22 mouse cellular contexts compared by ENCODE assay signal in the genomic region with DNA sequence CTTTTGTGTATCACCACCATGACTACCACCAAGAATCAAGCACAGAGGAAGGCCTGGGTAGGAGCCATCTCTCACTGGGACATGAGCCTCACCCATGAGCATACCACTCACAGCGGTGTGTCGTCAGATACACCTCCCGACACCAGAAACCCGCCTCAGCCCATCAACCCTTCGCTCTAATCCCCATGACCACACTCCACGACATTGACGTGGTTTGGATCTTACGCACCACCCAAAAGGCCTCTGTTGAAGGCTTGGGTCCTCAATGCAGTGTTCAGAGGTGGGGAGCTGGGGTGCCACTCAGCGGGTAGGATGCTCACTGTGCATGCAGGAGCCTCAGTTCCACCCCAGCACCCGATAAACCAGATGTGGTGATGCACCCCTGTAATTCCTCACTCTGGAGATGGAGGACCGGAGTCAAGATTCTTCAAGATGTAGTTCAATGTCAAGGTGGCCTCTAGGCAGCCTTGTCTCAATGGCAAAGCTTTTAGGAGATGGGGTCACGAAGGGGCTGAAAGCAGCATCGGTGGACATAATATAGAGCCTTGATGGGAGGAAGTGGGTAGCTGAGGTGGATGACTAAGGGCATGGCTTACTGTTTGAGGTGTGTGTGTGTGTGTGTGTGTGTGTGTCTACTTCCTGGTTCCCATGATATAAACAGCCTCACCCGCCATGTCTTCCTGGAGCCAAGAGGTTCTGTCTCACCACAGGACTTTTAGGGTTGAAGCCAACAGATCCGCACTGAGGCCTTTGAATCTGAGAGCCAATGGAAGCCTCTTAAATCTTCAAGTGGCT. TPM values are rescaled to one million over a fixed set of nuclear protein-coding genes. Genes with fewer than 3 reads are reported as not detected.
DNase-seq lines count a peak whose midpoint lies in the region; ATAC-seq lines count a peak whose summit lies in the region.
"Had no signal": no experiment of that assay in that cellular context is flagged by ENCODE, and none has a peak within 500 bp of the region (broad histone marks: within the 10 kb centered on the region; RNA-seq: fewer than 3 reads in every experiment).

No protein-coding gene starts in this region.

- ATAC-seq in midbrain, embryonic 11.5 days (ENCODE audit: low FRiP score), result no peak
- no peak for ATAC-seq in midbrain, embryonic 13.5 days
- ATAC-seq in hindbrain, embryonic 13.5 days (ENCODE audit: low FRiP score), result no peak
- ATAC-seq: liver, embryonic 12.5 days; midbrain, embryonic 16.5 days had no signal

- no peak overlapping the region for H3K27ac ChIP-seq in midbrain, embryonic 11.5 days (ENCODE audit: low read depth, low read length)
- H3K27ac ChIP-seq in midbrain, embryonic 13.5 days, result no peak overlapping the region
- H3K27ac ChIP-seq in hindbrain, embryonic 13.5 days, result no peak overlapping the region
- H3K27ac ChIP-seq: hindbrain, embryonic 10.5 days; liver, embryonic 12.5 days; neural tube, embryonic 12.5 days had no signal

- WGBS in midbrain, embryonic 11.5 days, result 94% methylated on average over 15 of the region's 15 CpGs
- 93% methylated on average over 15 of the region's 15 CpGs for WGBS in midbrain, embryonic 13.5 days
- WGBS in hindbrain, embryonic 13.5 days, result 97% methylated on average over 15 of the region's 15 CpGs

- no peak overlapping the region for H3K4me3 ChIP-seq in midbrain, embryonic 11.5 days (ENCODE audit: low read depth, low read length)
- H3K4me3 ChIP-seq in midbrain, embryonic 13.5 days (replicated peaks), result no peak overlapping the region
- no peak overlapping the region for H3K4me3 ChIP-seq in hindbrain, embryonic 13.5 days
- H3K4me3 ChIP-seq: erythroblast, embryonic 14.5 days; heart, embryonic 13.5 days; hindbrain, embryonic 10.5 days; layer of hippocampus, adult 2 months; liver, embryonic 12.5 days; neural tube, embryonic 12.5 days had no signal

- H3K27me3 ChIP-seq in midbrain, embryonic 11.5 days (ENCODE audit: control insufficient read depth, insufficient read depth, low read length), result no peaks in the 10 kb centered on the region
- H3K27me3 ChIP-seq in midbrain, embryonic 13.5 days, result no peaks in the 10 kb centered on the region
- H3K27me3 ChIP-seq in hindbrain, embryonic 13.5 days, result peaks cover 9% of the 10 kb centered on the region; the same call in 1 of the 2 replicates
- H3K27me3 ChIP-seq: neural tube, embryonic 12.5 days had no signal

- H3K36me3 ChIP-seq in midbrain, embryonic 11.5 days (ENCODE audit: control insufficient read depth, insufficient read depth, low read length), result no peaks in the 10 kb centered on the region
- H3K36me3 ChIP-seq in midbrain, embryonic 13.5 days, result no peaks in the 10 kb centered on the region
- H3K36me3 ChIP-seq in hindbrain, embryonic 13.5 days, result no peaks in the 10 kb centered on the region
- H3K36me3 ChIP-seq: heart, embryonic 13.5 days; hindbrain, embryonic 10.5 days; liver, embryonic 12.5 days; neural tube, embryonic 12.5 days had no signal

- no peaks in the 10 kb centered on the region for H3K4me1 ChIP-seq in midbrain, embryonic 11.5 days (ENCODE audit: control insufficient read depth, insufficient read depth, low read length)
- no peaks in the 10 kb centered on the region for H3K4me1 ChIP-seq in midbrain, embryonic 13.5 days (replicated peaks)
- no peaks in the 10 kb centered on the region for H3K4me1 ChIP-seq in hindbrain, embryonic 13.5 days (replicated peaks)
- H3K4me1 ChIP-seq: neural tube, embryonic 12.5 days had no signal

- peak; percentile 71 for DNase-seq in midbrain, embryonic 11.5 days (ENCODE audit: low spot score, missing footprints)
- DNase-seq in CD4-positive, CD25-positive, alpha-beta regulatory T cell, adult 2 months (ENCODE audit: low read depth, low spot score), result peak; percentile 71
- peak; percentile 85 for DNase-seq in T-cell, adult 2 months (ENCODE audit: low spot score)
- DNase-seq in naive thymus-derived CD4-positive, alpha-beta T cell, adult 2 months (ENCODE audit: low read depth), result peak; percentile 83
- DNase-seq in neural tube, embryonic 10.5 days (ENCODE audit: extremely low spot score, low spot score), result no peak
- DNase-seq: adrenal gland, postnatal 25 days; kidney, adult 11 months; kidney, postnatal 10 days; lung, embryonic 14.5 days; right cerebral cortex, postnatal 14 days had no signal

- no peak overlapping the region for H3K4me2 ChIP-seq in midbrain, embryonic 11.5 days
- H3K4me2 ChIP-seq in midbrain, embryonic 13.5 days (replicated peaks), result no peak overlapping the region
- no peak overlapping the region for H3K4me2 ChIP-seq in hindbrain, embryonic 13.5 days
- H3K4me2 ChIP-seq: liver, embryonic 12.5 days; lung, embryonic 14.5 days; neural tube, embryonic 12.5 days had no signal

- H3K9me3 ChIP-seq in midbrain, embryonic 11.5 days (ENCODE audit: control insufficient read depth, low read length), result no peaks in the 10 kb centered on the region
- H3K9me3 ChIP-seq in midbrain, embryonic 13.5 days, result 0 out of 2 replicates have a peak, but pooled peaks cover 3% of the 10 kb centered on the region
- H3K9me3 ChIP-seq in hindbrain, embryonic 13.5 days, result 0 out of 2 replicates have a peak, but pooled peaks cover 5% of the 10 kb centered on the region
- H3K9me3 ChIP-seq: heart, embryonic 13.5 days; liver, embryonic 12.5 days had no signal

- no peak overlapping the region for H3K9ac ChIP-seq in midbrain, embryonic 11.5 days (ENCODE audit: low read length)
- H3K9ac ChIP-seq in midbrain, embryonic 13.5 days (replicated peaks), result no peak overlapping the region
- H3K9ac ChIP-seq in hindbrain, embryonic 13.5 days, result no peak overlapping the region
- H3K9ac ChIP-seq: heart, embryonic 13.5 days; liver, embryonic 12.5 days; lung, embryonic 14.5 days; neural tube, embryonic 12.5 days had no signal

RNA-seq across cellular contexts. Expression of gene Irgc1, which starts 21.3 kb away (rescaled TPM):
- not detected in 2 replicates for polyA plus RNA-seq in midbrain, embryonic 11.5 days (2014; fragmentation: Nextera tagmentation; extraction: Ambion mirVana)
- polyA plus RNA-seq in midbrain, embryonic 13.5 days (2015; fragmentation: Nextera tagmentation; extraction: Ambion mirVana), result not detected in 2 replicates
- polyA plus RNA-seq in hindbrain, embryonic 13.5 days (2015; fragmentation: Nextera tagmentation; extraction: Ambion mirVana), result not detected in 2 replicates
- polyA plus RNA-seq: embryonic facial prominence, embryonic 11.5 days; erythroblast, embryonic 14.5 days; forebrain, embryonic 16.5 days; heart, embryonic 13.5 days; hindbrain, embryonic 10.5 days; limb, embryonic 11.5 days; liver, embryonic 12.5 days; lung, embryonic 14.5 days; midbrain, embryonic 16.5 days; neural tube, embryonic 12.5 days had no signal

RNA-seq across cellular contexts. Expression of gene Smg9, which starts 31.3 kb away (rescaled TPM):
- 18.7 and 20.9 TPM in 2 replicates for polyA plus RNA-seq in midbrain, embryonic 11.5 days (2014; fragmentation: Nextera tagmentation; extraction: Ambion mirVana)
- polyA plus RNA-seq in midbrain, embryonic 13.5 days (2015; fragmentation: Nextera tagmentation; extraction: Ambion mirVana), result 32.9 and 33.5 TPM in 2 replicates
- polyA plus RNA-seq in hindbrain, embryonic 13.5 days (2015; fragmentation: Nextera tagmentation; extraction: Ambion mirVana), result 31.3 and 35.9 TPM in 2 replicates

RNA-seq across cellular contexts. Expression of gene Plaur, which starts 31.5 kb away (rescaled TPM):
- polyA plus RNA-seq in midbrain, embryonic 11.5 days (2014; fragmentation: Nextera tagmentation; extraction: Ambion mirVana), result 0.86 and 1.4 TPM in 2 replicates
- 1.0 and 1.2 TPM in 2 replicates for polyA plus RNA-seq in midbrain, embryonic 13.5 days (2015; fragmentation: Nextera tagmentation; extraction: Ambion mirVana)
- polyA plus RNA-seq in hindbrain, embryonic 13.5 days (2015; fragmentation: Nextera tagmentation; extraction: Ambion mirVana), result 1.2 and 1.6 TPM in 2 replicates

RNA-seq across cellular contexts. Expression of gene Cadm4, which starts 51.1 kb away (rescaled TPM):
- polyA plus RNA-seq in midbrain, embryonic 11.5 days (2014; fragmentation: Nextera tagmentation; extraction: Ambion mirVana), result 6.6 and 6.7 TPM in 2 replicates
- 52.4 and 67.8 TPM in 2 replicates for polyA plus RNA-seq in midbrain, embryonic 13.5 days (2015; fragmentation: Nextera tagmentation; extraction: Ambion mirVana)
- 67.2 and 67.9 TPM in 2 replicates for polyA plus RNA-seq in hindbrain, embryonic 13.5 days (2015; fragmentation: Nextera tagmentation; extraction: Ambion mirVana)
